Mouse (Mus musculus): Measurements from ENCODE around the gene Tmem204.

Tmem204 gene

GRCm38 (mm10) chr17:25084835-25085385 is 1.5 kb upstream of the Tmem204 start:
- no peak for DNase-seq (ENCODE audit: low spot score in 2 of 2)

GRCm38 (mm10) chr17:25082887-25083286 is 504 bp downstream of the Tmem204 start:
- DNase-seq (ENCODE audit: low spot score in 2 of 2) = no peak

- no peak for DNase-seq (ENCODE audit: low spot score in 2 of 2)
Observed at GRCm38 (mm10) chr17:25082081-25082847, 1.1 kb downstream of the Tmem204 start.

- no peak for DNase-seq (ENCODE audit: low spot score in 2 of 2)
Observed at GRCm38 (mm10) chr17:25080960-25081381, 2.4 kb downstream of the Tmem204 start.

GRCm38 (mm10) chr17:25080210-25080609 is 3.2 kb downstream of the Tmem204 start:
- no peak for DNase-seq (ENCODE audit: low spot score in 2 of 2)

GRCm38 (mm10) chr17:25077771-25078372 is 5.5 kb downstream of the Tmem204 start:
- no peak for DNase-seq (ENCODE audit: low spot score in 2 of 2)

- no peak for DNase-seq (ENCODE audit: low spot score in 2 of 2)
Observed at GRCm38 (mm10) chr17:25076906-25077305, 6.5 kb downstream of the Tmem204 start.

GRCm38 (mm10) chr17:25068690-25069089 is 14.7 kb downstream of the Tmem204 start:
- no peak for DNase-seq (ENCODE audit: low spot score in 2 of 2)

GRCm38 (mm10) chr17:25067442-25067851 is 15.9 kb downstream of the Tmem204 start:
- DNase-seq (ENCODE audit: low spot score in 2 of 2) = no peak

GRCm38 (mm10) chr17:25066595-25066994 is 16.8 kb downstream of the Tmem204 start:
- DNase-seq (ENCODE audit: low spot score in 2 of 2) = no peak

GRCm38 (mm10) chr17:25065189-25065588 is 18.2 kb downstream of the Tmem204 start:
- DNase-seq (ENCODE audit: low spot score in 2 of 2) = no peak

GRCm38 (mm10) chr17:25064351-25064750 is 19.0 kb downstream of the Tmem204 start:
- DNase-seq (ENCODE audit: low spot score in 2 of 2) = no peak

GRCm38 (mm10) chr17:25063872-25064271 is 19.5 kb downstream of the Tmem204 start:
- DNase-seq (ENCODE audit: low spot score in 2 of 2) = no peak

- no peak for DNase-seq (ENCODE audit: low spot score in 2 of 2)
Observed at GRCm38 (mm10) chr17:25063261-25063660, 20.1 kb downstream of the Tmem204 start.

GRCm38 (mm10) chr17:25057041-25057440 is 26.4 kb downstream of the Tmem204 start:
- DNase-seq (ENCODE audit: low spot score in 2 of 2) = no peak

GRCm38 (mm10) chr17:25053274-25053673 is 30.1 kb downstream of the Tmem204 start:
- no peak for DNase-seq (ENCODE audit: low spot score in 2 of 2)

- no peak for DNase-seq (ENCODE audit: low spot score in 2 of 2)
Observed at GRCm38 (mm10) chr17:25047143-25047542, 36.2 kb downstream of the Tmem204 start.

- DNase-seq (ENCODE audit: low spot score in 2 of 2) = no peak
Observed at GRCm38 (mm10) chr17:25045281-25045680, 38.1 kb downstream of the Tmem204 start.

- no peak for DNase-seq (ENCODE audit: low spot score in 2 of 2)
Observed at GRCm38 (mm10) chr17:25044879-25045278, 38.5 kb downstream of the Tmem204 start.

- no peak for DNase-seq (ENCODE audit: low spot score in 2 of 2)
Observed at GRCm38 (mm10) chr17:25036183-25036582, 47.2 kb downstream of the Tmem204 start.

GRCm38 (mm10) chr17:25016292-25017132 is 66.9 kb downstream of the Tmem204 start:
- peak; percentile 49 to 72 for DNase-seq (ENCODE audit: low spot score in 2 of 2)

- DNase-seq (ENCODE audit: low spot score in 2 of 2) = peak; percentile 97 to 98
Observed at GRCm38 (mm10) chr17:25015655-25016291, 67.6 kb downstream of the Tmem204 start, which contains the start of the genes Cramp1l and Ift140. Gene Cramp1l (minus strand): TSS chr17:25015788. Gene Ift140 (plus strand): TSS chr17:25016085.

Measured in frontal cortex, postnatal 25 days (tissue).